Mouse (Mus musculus) ovary, adult 10 weeks (tissue): ENCODE results near the gene Ubxn2a. TPM values are rescaled to one million over a fixed set of nuclear protein-coding genes. Genes with fewer than 3 reads are reported as not detected.

Source experiments
- polyA plus RNA-seq: library from polyadenylated mRNA; stranded (reverse); fragments of 350-450 nt; fragmentation: Illumina TruSeq; extraction: RNeasy Lipid Tissue Mini Kit (QIAGEN cat#74804); gene quantifications from one replicate; pipeline ENCODE4 v1.2.3, GENCODE M21; 2014

Ubxn2a gene
- 113 TPM for polyA plus RNA-seq

DNA sequence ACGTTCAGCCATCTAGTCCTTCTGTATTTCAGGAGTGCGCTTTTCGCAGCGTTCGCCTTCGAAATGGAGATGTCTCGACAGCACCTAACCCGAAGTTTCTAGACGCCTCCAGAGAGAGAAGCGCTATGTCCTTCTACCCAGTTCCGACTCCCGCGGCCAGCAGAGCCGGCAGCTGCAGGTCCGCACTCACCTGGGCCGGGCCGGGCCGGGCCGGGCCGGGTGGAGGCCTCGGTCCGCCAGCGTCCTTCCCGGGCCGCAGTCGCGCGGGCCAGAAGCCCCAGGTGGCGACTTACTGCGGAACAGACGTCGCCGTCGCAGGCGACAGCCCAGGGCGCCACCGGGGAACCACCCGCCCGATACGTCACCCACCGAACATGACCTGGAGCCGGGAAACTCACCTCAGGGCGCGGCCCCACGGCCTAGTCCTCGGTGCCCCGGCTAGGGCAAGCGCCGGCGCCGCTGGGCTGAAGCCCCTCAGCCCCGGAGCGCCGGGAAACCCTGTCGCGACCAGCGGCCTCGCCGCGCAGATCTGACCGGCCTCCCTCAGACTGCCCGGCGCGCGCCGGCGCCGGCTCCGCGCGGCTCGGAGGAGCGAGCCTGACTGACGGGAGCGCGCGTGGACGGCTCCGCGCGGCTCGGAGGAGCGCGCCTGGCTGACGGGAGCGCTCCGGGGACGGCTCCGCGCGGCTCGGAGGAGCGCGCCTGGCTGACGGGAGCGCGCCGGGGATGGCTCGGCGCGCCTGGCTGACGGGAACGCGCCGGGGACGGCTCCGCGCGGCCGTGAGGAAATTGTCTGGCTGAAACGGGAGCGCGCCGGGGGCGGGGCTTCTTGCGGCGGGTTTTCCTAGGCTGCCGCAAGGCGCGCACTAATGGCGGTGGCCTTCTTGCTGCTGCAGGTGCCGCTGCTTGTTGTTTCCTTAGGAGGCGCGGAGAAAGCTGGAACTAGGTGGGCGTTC, at the start of gene Ubxn2a:
TSS of gene Ubxn2a (minus strand) at position 755 of the 956 bp plus-strand sequence.

DNA sequence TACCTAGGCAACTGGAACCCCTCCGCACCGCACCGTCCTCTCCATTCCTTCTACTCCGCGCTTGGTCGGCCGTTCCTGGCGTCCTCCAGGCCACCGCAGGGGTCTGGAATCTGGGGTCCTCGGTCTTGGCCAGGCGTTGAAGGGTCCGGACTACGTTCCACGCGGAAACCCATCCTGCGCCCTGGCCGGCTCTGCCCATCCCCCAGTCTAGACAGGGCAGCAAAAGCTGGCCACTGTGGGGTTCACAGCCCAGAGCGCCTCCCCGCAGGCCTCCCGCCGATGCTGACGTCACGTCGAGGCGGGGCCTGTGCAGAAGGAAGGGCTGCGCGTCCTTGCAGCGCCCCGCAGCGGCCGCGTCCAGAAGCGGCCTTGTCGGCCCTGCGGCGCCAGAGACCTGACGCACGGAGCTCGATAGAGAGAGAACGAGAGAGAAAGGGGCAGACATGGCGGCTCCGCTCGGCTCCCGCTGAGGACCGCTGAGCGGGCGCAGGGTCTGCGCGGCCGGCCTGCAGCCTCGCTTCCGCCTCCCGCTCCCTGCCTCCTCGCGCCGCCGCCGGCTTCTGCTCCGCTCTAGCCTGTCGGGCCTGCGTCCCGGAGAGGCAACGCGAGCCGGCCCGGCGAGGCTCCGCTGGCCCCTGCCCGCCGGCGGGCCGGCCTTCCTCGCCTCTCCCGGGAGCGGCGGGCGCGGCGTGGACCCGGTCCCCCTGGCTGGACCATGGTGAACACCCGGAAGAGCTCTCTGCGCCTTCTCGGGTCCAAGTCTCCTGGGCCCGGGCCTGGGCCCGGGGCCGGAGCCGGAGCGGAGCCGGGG, 9.7 kb upstream of the Ubxn2a start, which contains the start of gene Atad2b:
TSS of gene Atad2b (plus strand) at position 360 of the 811 bp plus-strand sequence.

DNA sequence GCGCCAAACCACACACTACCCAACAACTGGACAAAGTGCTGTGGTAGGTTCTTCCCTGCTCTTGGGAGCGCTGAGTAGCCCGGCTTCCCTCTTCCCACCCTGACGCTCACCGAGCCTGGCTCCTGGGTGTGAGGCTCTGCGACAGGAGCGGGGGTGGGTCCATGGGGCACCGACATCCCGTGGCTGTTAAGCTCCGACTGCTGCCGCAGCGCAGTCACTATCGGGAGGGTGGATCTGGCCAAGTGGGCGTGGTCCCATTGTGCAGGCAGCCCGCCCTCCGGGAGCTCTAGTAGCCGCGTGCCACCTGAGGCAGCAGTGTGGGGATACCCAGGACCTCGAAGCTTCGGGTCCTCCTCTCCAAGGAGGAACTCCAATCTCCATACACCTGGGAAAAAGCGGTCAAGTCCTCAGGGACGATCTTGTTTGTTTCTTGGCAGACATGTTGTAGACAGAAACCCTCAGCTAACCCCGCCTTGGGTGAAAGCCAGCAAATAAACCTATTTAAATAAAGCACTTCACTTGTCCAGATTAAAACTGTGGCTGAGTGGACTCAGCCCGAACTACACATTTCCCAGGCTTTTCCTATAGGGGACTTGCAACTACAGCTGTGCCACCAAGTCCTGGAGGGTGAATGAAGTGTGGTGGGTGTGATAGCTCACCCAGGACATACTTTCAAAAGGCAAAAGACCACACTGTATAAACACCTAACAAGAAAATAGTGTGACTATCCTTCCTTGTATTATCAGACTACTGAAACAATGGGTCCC, 33.2 kb downstream of the Ubxn2a start, which contains the start of gene Mfsd2b:
TSS of gene Mfsd2b (minus strand) at position 199 of the 767 bp plus-strand sequence.

DNA sequence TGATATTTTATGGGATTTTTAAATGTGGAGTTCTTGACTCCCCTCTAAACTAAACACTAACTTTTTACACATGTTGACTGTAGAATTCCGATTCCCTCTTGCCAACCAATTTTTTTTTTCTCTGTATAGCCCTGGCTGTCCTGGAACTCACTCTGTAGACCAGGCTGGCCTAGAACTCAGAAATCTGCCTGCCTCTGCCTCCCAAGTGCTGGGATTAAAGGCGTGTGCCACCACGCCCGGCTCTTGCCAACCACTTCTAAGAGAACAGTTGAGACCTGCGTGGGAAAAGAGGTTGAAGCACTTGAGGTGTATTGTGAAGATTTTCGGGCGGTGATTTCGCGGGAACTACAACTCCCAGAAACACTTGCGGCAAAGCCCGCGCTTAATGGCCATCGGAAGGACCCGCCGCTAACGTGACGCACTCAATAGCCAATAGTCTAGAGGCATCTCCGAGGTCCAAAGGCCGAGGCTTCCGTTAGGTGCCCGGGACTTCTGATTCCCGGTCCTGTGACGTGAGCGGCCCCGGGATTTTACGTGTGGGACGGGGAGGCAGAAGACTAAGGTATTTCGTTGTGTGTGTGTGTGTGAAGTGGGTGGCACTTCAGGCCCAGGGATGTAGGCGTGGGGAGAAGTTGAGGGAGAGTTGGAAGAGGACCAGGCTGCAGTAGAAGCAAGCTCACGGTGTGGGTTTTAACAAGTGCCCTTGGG, 64.5 kb downstream of the Ubxn2a start, which contains the start of gene Wdcp:
TSS of gene Wdcp (plus strand) at position 414 of the 708 bp plus-strand sequence.

GRCm38 (mm10) chr12:4841392-4841887, 66.1 kb downstream of the Ubxn2a start, which contains the start of gene Fkbp1b:
Gene Fkbp1b, minus strand, starts transcription at chr12:4841591.

Other genes starting within 250 kb of the Ubxn2a start
- 0.60 TPM for gene Fam228a, start 169.3 kb downstream of the Ubxn2a start, polyA plus RNA-seq
- gene Pfn4, start 138.7 kb downstream of the Ubxn2a start, polyA plus RNA-seq = 4.5 TPM
- gene Fam228b, start 138.4 kb downstream of the Ubxn2a start, polyA plus RNA-seq = 5.7 TPM
- 382 TPM for gene Sf3b6, start 90.2 kb downstream of the Ubxn2a start, polyA plus RNA-seq
- gene Fkbp1b, start 66.1 kb downstream of the Ubxn2a start, polyA plus RNA-seq = 7.1 TPM
- gene Wdcp, start 64.4 kb downstream of the Ubxn2a start, polyA plus RNA-seq = 5.6 TPM
- gene Mfsd2b, start 33.3 kb downstream of the Ubxn2a start, polyA plus RNA-seq = not detected
- gene Atad2b, start 9.6 kb upstream of the Ubxn2a start, polyA plus RNA-seq = 56.3 TPM